Comparison of ENCODE assay signal across 8 mouse cellular contexts in the genomic region with DNA sequence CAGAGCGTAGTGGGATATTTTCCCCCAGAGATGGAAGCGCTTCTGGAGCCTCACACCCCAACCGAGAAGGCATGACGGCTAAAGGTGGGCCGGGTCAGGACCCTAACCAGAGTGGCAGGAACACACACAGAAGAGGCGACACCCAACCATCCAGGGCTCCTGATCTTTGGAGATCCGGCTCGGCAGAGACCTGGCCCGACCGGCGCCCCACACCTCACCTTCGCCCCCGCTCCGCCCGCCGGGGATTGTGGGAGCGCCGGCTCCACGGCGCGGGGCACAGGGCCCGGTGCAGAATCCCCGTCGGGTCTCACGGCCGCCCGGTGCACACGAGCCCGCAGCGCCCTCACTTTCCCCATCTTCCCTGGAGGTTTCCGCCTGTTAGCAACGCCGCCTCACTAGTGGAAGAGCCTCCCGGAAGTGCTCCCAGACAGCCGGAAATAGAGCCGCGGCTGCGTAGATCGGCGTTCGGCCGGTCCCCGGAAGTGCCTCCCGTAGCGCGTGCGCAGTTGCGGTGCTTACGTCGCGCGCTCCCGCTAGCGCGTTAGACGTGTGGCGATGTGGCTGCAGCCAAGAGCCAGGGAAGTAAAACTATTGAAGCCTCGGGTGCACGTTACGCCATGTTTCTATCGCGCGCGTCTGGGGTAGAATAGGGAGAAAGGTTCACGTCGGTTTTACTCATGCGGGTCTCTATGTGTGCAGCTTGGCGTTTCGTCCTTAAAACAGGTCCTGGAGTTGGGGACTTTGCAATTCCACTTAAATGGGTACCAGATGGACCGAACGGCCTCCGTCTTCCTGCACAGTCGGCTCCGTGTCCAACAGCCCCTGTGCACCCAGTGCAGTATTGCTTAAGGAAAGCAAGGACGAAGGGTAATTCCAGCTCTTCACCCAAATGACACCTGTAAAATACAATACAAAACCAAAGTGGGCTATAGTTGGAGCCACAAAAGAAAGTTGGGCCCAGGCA. TPM values are rescaled to one million over a fixed set of nuclear protein-coding genes. Genes with fewer than 3 reads are reported as not detected.
A peak's percentile ranks its signal among the peaks of the same experiment; 100 is the strongest.
DNase-seq lines count a peak whose midpoint lies in the region; ATAC-seq and TF ChIP-seq lines count a peak whose summit lies in the region.

TSS of gene Fam207a (minus strand) at position 401 of the 964 bp plus-strand sequence.

- TF ChIP-seq POLR2A in cortical plate, adult 2 months (IDR thresholded peaks at IDR 0.05; ENCODE audit: extremely low read depth, insufficient read depth, low read length), result peak; percentile 97

- peak; percentile 93 for DNase-seq in gastrocnemius, postnatal 10 days
- peak; percentile 98 for DNase-seq in induced T-regulatory cell, adult 2 months (ENCODE audit: low read depth)
- peak; percentile 87 to 93 for DNase-seq in left cerebral cortex, adult 9 months (ENCODE audit: low spot score in 2 of 2)
- peak; percentile 94 for DNase-seq in right cerebral cortex, postnatal 14 days
- DNase-seq in urinary bladder, postnatal 36 days (ENCODE audit: low spot score in 2 of 2), result peak; percentile 87 to 94

- ATAC-seq in activated CD4-positive, CD25-positive, alpha-beta regulatory T cell, adult 4 months, result peak; percentile 83
- peak; percentile 85 for ATAC-seq in megakaryocyte progenitor cell, adult 5-6 weeks (replicated peaks; ENCODE audit: poor library complexity)

- H3K4me1 ChIP-seq in cortical plate, adult 2 months (ENCODE audit: control insufficient read depth, insufficient read depth, low read length), result peaks cover 5% of the 10 kb centered on the region; the same call in 1 of the 2 replicates

- TF ChIP-seq CTCF in cortical plate, adult 2 months (IDR thresholded peaks at IDR 0.05; ENCODE audit: extremely low read depth, insufficient read depth, low read length), result no peak

- peak within 1 kb of the TSS; percentile 66 for H3K4me3 ChIP-seq in cortical plate, adult 2 months (ENCODE audit: insufficient read depth, low read length)

- H3K27ac ChIP-seq in cortical plate, adult 2 months (ENCODE audit: insufficient read depth, low read length), result 0 out of 2 replicates have a peak within 1 kb of the TSS, but pooled peaks have one; percentile 1

RNA-seq across cellular contexts. Expression of gene Fam207a, which starts in this region (rescaled TPM):
- 10 to 100 TPM; 15.2 to 15.3 TPM for polyA plus RNA-seq in activated CD4-positive, CD25-positive, alpha-beta regulatory T cell, adult 4 months (2017; shearing (Covaris generic))
- 34.5 and 35.1 TPM in 2 replicates for polyA plus RNA-seq in cortical plate, adult 2 months (2012; rRNA removed)
- 10 to 100 TPM in 1 of 2 experiments, 1 to 10 TPM in 1; 9.9 to 10.4 TPM for total RNA-seq in gastrocnemius, postnatal 10 days (2021)
- total RNA-seq in megakaryocyte progenitor cell, adult 5-6 weeks (2015), result 9.1 and 9.9 TPM in 2 replicates
- 28.8 and 38.1 TPM in 2 replicates for total RNA-seq in megakaryocyte progenitor cell, adult 5-6 weeks (2017)

Comparison
In these comparisons a context has a peak if more than half of its experiments do, and no peak if none do; other contexts are left out.
1. Peak in every context shown above with its lines: DNase-seq, ATAC-seq, H3K4me3 ChIP-seq and H3K27ac ChIP-seq.